Comparison of ENCODE assay signal across 8 mouse cellular contexts in the genomic region with DNA sequence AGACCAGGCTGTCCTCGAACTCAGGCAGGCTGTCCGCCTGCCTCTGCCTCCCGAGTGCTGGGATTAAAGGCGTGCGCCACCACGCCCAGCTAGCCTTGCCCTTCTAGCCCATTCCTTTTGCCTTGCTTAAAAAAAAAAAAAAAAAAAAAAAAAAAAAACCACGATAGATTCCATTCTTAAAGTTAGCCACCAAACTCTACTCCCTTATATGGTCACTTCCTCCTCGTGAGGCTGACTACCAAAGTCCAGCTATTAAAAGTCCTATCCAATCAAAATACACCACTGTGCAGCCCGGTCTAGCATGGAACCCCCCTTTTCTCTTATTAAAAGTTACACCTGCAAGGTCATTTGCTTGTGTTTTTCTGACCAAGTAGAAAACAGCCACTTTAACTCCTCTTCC. TPM values are rescaled to one million over a fixed set of nuclear protein-coding genes. Genes with fewer than 3 reads are reported as not detected.
DNase-seq lines count a peak whose midpoint lies in the region; ATAC-seq and TF ChIP-seq lines count a peak whose summit lies in the region.
"Had no signal": no experiment of that assay in that cellular context is flagged by ENCODE, and none has a peak within 500 bp of the region (broad histone marks: within the 10 kb centered on the region; RNA-seq: fewer than 3 reads in every experiment).

No protein-coding gene starts in this region.

- TF ChIP-seq CTCF in G1E (IDR thresholded peaks at IDR 0.05; ENCODE audit: low read depth, low read length) = no peak

- H3K4me3 ChIP-seq in G1E (ENCODE audit: low read depth, low read length) = peak overlapping the region; percentile 97; the same call in 1 of the 2 replicates
- H3K4me3 ChIP-seq in hindbrain, embryonic 13.5 days = peak overlapping the region; percentile 86
- peak overlapping the region; percentile 93; the same call in 1 of the 2 replicates for H3K4me3 ChIP-seq in liver, embryonic 15.5 days (replicated peaks)

- H3K27ac ChIP-seq in hindbrain, embryonic 13.5 days = no peak overlapping the region; the same call in 1 of the 2 replicates
- 0 out of 2 replicates have a peak overlapping the region, but pooled peaks have one; percentile 87 for H3K27ac ChIP-seq in liver, embryonic 15.5 days (replicated peaks)

- H3K27me3 ChIP-seq in G1E (ENCODE audit: insufficient read depth, low read length) = no peaks in the 10 kb centered on the region
- no peaks in the 10 kb centered on the region for H3K27me3 ChIP-seq in hindbrain, embryonic 13.5 days
- H3K27me3 ChIP-seq in liver, embryonic 15.5 days = no peaks in the 10 kb centered on the region

- 94% methylated on average over 9 of the region's 9 CpGs for WGBS in hindbrain, embryonic 13.5 days
- WGBS in liver, embryonic 15.5 days (ENCODE audit: insufficient replicate concordance) = 56% methylated on average over 9 of the region's 9 CpGs

- DNase-seq in CD4-positive helper T cell, adult 2 months (ENCODE audit: low read depth, low spot score) = peak; percentile 24
- no peak for DNase-seq in G1E (ENCODE audit: low spot score)
- no peak for DNase-seq in right cerebral cortex, adult 18-20 months
- no peak for DNase-seq in retina, embryonic 14.5 days (ENCODE audit: low spot score)
- DNase-seq in retina, postnatal 1 day = no peak
- DNase-seq: right cerebral cortex, postnatal 14 days had no signal

- peak; percentile 15 for ATAC-seq in G1E (ENCODE audit: extremely low read depth, insufficient number of reproducible peaks, low FRiP score, poor library complexity, severe bottlenecking)
- no peak for ATAC-seq in hindbrain, embryonic 13.5 days (ENCODE audit: low FRiP score)
- ATAC-seq in liver, embryonic 15.5 days (ENCODE audit: insufficient read depth) = no peak

- peaks cover 57% of the 10 kb centered on the region for H3K4me1 ChIP-seq in G1E (ENCODE audit: insufficient read depth, low read depth, low read length)
- peaks cover 31% of the 10 kb centered on the region for H3K4me1 ChIP-seq in hindbrain, embryonic 13.5 days (replicated peaks)
- H3K4me1 ChIP-seq in liver, embryonic 15.5 days (replicated peaks) = peaks cover 42% of the 10 kb centered on the region

- H3K4me2 ChIP-seq in hindbrain, embryonic 13.5 days = peak overlapping the region; percentile 83
- peak overlapping the region; percentile 93 for H3K4me2 ChIP-seq in liver, embryonic 15.5 days

- peaks cover 44% of the 10 kb centered on the region for H3K36me3 ChIP-seq in G1E (replicated peaks)
- peaks cover 22% of the 10 kb centered on the region for H3K36me3 ChIP-seq in hindbrain, embryonic 13.5 days
- peaks cover 25% of the 10 kb centered on the region for H3K36me3 ChIP-seq in liver, embryonic 15.5 days (replicated peaks)

- no peak overlapping the region; the same call in 1 of the 2 replicates for H3K9ac ChIP-seq in hindbrain, embryonic 13.5 days
- no peak overlapping the region for H3K9ac ChIP-seq in liver, embryonic 15.5 days

- H3K9me3 ChIP-seq in G1E (replicated peaks) = no peaks in the 10 kb centered on the region
- no peaks in the 10 kb centered on the region for H3K9me3 ChIP-seq in hindbrain, embryonic 13.5 days
- H3K9me3 ChIP-seq in liver, embryonic 15.5 days (replicated peaks) = no peaks in the 10 kb centered on the region

RNA-seq across cellular contexts. Expression of gene Rps21, which starts 1.5 kb away (rescaled TPM):
- total RNA-seq in G1E (2014; fragmentation: Nextera tagmentation) (629 and 653 TPM in 2 replicates), G1E (2017) (2,631 and 2,791 TPM in 2 replicates)
- 384 and 1,622 TPM in 2 replicates for polyA plus RNA-seq in G1E (2012)
- polyA plus RNA-seq in hindbrain, embryonic 13.5 days (2015; fragmentation: Nextera tagmentation; extraction: Ambion mirVana) = 444 and 445 TPM in 2 replicates
- polyA plus RNA-seq in liver, embryonic 15.5 days (2015; fragmentation: Nextera tagmentation; extraction: Ambion mirVana) = 223 and 320 TPM in 2 replicates

RNA-seq across cellular contexts. Expression of gene Cables2, which starts 17.6 kb away (rescaled TPM):
- total RNA-seq in G1E (2014; fragmentation: Nextera tagmentation) = 8.7 and 12.1 TPM in 2 replicates
- total RNA-seq in G1E (2017) = 9.7 and 10.9 TPM in 2 replicates
- 14.5 and 23.6 TPM in 2 replicates for polyA plus RNA-seq in G1E (2012)
- 19.8 and 20.8 TPM in 2 replicates for polyA plus RNA-seq in hindbrain, embryonic 13.5 days (2015; fragmentation: Nextera tagmentation; extraction: Ambion mirVana)
- polyA plus RNA-seq in liver, embryonic 15.5 days (2015; fragmentation: Nextera tagmentation; extraction: Ambion mirVana) = 3.4 and 3.5 TPM in 2 replicates

RNA-seq across cellular contexts. Expression of gene Lama5, which starts 30.0 kb away (rescaled TPM):
- 65.1 and 99.6 TPM in 2 replicates for total RNA-seq in G1E (2014; fragmentation: Nextera tagmentation)
- total RNA-seq in G1E (2017) = 25.4 and 25.5 TPM in 2 replicates
- 64.8 and 69.2 TPM in 2 replicates for polyA plus RNA-seq in G1E (2012)
- polyA plus RNA-seq in hindbrain, embryonic 13.5 days (2015; fragmentation: Nextera tagmentation; extraction: Ambion mirVana) = 1.9 and 2.1 TPM in 2 replicates
- polyA plus RNA-seq in liver, embryonic 15.5 days (2015; fragmentation: Nextera tagmentation; extraction: Ambion mirVana) = 1.6 and 1.9 TPM in 2 replicates

RNA-seq across cellular contexts. Expression of gene Rbbp8nl, which starts 34.0 kb away (rescaled TPM):
- total RNA-seq in G1E (2014; fragmentation: Nextera tagmentation) (not detected in 2 replicates), G1E (2017) (0.11 TPM in 1 of 2 replicates, not detected in the other)
- not detected in 2 replicates for polyA plus RNA-seq in G1E (2012)
- not detected in 2 replicates for polyA plus RNA-seq in hindbrain, embryonic 13.5 days (2015; fragmentation: Nextera tagmentation; extraction: Ambion mirVana)
- not detected in 2 replicates for polyA plus RNA-seq in liver, embryonic 15.5 days (2015; fragmentation: Nextera tagmentation; extraction: Ambion mirVana)

Comparison
In these comparisons a context has a peak if more than half of its experiments do, and no peak if none do; other contexts are left out.
1. RNA of gene Lama5, which starts 30.0 kb away (polyA plus RNA-seq): 64.8 to 69.2 TPM in G1E; 1.9 to 2.1 TPM in hindbrain, embryonic 13.5 days and 1.6 to 1.9 TPM in liver, embryonic 15.5 days; every median in the first group is over 10 times any median in the second.
2. Peak in every context shown above with its lines, with median percentiles within 50 percentile points of each other: H3K4me3 ChIP-seq.